Mouse (Mus musculus): Measurements from ENCODE around the gene Rras2. TPM values are rescaled to one million over a fixed set of nuclear protein-coding genes. Genes with fewer than 3 reads are reported as not detected.

Gene Rras2
- total RNA-seq, 2 experiments from 2014 or later, result 16.4 to 20.8 TPM

DNA sequence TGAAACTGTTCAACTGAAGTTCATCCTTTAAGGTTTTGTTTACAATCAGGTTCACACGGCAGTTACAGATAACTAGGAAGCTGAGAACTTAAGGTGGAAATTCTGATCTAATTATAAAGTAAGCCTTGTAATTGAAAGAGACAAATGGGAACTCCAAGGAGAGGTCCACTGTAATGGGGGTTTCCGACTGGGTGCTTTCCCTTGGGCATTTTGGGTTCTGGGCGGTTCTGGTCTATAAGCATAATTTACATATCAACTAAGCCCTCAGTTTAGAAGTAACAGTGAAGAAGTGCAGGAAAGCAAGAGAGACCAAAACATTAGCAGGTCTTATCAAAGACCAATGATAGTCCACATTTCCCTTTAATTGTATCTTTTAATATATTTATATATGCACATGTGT, 33.8 kb downstream of the Rras2 start:
- Histone ChIP-seq H3K4me3 (no peak overlapping the region), H3K27ac (no peak overlapping the region)
- DNase-seq (ENCODE audit: extremely low spot score in 1 of 2, low spot score in 2 of 2), result no peak
- TF ChIP-seq CTCF (IDR thresholded peaks at IDR 0.05), result no peak
- intact Hi-C loops (cut with DNase I), result loop anchor here (5.0 kb wide), 1 partner anchor 99 kb away; no protein-coding TSS in a partner anchor

- Histone ChIP-seq H3K27ac (no peak overlapping the region), H3K4me3 (no peak overlapping the region)
- intact Hi-C loops (cut with DNase I), result loop anchor here (5.0 kb wide), 1 partner anchor 99 kb away; no protein-coding TSS in a partner anchor
- no peak for TF ChIP-seq CTCF (IDR thresholded peaks at IDR 0.05)
- DNase-seq (ENCODE audit: extremely low spot score in 1 of 2, low spot score in 2 of 2), result no peak
Measured at GRCm38 (mm10) chr7:114083088-114083487, 34.5 kb downstream of the Rras2 start.

DNA sequence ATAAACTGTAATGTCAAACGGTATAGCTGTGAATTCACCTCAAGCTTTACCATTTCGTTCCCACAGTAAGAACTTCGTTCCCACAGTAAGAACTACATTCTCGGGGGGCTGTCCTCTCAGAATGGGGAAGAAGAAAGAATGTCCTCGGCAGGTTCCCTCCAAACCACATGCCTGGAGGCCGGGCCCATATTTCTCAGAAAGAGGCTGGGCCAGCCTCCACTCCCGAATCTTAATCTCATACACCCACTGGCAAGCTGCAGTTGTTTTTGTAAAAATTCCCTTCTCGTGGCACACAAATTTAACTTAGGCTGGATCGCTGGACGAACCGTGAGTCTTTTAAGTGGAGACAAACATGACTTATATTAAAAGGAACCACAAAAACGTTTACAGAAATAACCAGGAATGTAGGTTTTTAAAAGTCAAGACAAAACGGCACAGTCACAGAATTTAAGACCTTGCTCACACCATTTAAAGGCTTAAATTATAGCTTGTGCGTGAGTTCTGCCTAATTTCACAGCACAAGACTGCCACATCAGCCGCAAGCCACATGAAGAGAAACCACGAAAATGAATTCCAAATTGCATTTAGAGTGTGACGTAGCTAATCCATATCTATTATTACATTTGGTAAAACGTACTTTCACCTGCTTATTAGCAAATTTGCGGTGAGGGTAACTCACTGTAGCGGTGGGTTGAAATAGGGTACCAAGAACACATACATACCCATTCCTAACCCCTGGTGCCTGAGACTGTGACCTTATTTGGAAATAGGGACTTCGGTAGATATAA, 35.8 kb downstream of the Rras2 start:
- TF ChIP-seq CTCF (IDR thresholded peaks at IDR 0.05), result no peak
- intact Hi-C loops (cut with DNase I), result loop anchor here (5.0 kb wide), 1 partner anchor 100 kb away; no protein-coding TSS in a partner anchor
- no peak for DNase-seq (ENCODE audit: extremely low spot score in 1 of 2, low spot score in 2 of 2)
- no peak overlapping the region for H3K4me3 ChIP-seq
- H3K27ac ChIP-seq, result peak overlapping the region; percentile 2; the same call in 1 of the 2 replicates

DNA sequence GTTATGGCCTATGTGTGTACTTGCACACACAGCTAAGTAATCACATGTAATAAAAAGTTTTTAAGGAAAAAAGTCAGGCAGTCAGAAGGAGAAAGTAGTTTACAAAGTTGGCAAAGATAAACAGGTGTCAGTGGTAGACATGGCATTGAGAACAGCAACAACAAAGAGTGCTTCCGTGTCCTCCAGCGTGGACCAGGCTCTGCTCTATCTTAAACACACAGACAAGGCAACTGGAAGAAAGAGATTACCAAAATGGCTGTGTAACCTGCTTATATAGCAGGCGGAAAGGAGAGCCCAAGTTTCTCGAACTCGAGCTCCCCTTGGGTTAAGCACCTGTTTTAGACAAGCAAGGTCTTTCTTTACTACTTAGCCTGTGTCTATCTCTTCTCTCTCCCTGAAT, 37.3 kb downstream of the Rras2 start:
- H3K27ac ChIP-seq, result no peak overlapping the region
- H3K4me3 ChIP-seq, result no peak overlapping the region
- DNase-seq (ENCODE audit: extremely low spot score in 1 of 2, low spot score in 2 of 2), result no peak
- no peak for TF ChIP-seq CTCF (IDR thresholded peaks at IDR 0.05)
- intact Hi-C loops (cut with DNase I), result loop anchor here (5.0 kb wide), 1 partner anchor 102 kb away; no protein-coding TSS in a partner anchor

DNA sequence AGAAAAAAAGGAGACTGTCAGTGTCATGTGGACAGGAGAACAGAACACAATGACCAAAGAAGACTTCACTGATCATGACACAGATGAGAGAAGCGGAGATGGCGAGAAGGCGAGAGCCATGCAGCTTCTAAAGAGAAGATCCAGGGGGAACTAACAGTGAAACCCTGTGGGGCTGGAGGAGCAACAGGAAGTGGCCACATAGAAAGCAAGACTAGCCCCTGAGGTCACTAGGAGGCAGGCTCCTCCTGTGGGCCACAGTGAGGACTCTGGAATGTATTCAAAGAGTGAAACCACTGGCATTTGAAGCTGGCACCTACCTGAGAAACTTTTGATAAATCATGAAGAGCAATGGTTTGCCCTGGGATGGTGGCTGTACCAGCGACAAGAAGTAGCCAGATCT, 38.2 kb downstream of the Rras2 start:
- intact Hi-C loops (cut with DNase I), result no loop called here

DNA sequence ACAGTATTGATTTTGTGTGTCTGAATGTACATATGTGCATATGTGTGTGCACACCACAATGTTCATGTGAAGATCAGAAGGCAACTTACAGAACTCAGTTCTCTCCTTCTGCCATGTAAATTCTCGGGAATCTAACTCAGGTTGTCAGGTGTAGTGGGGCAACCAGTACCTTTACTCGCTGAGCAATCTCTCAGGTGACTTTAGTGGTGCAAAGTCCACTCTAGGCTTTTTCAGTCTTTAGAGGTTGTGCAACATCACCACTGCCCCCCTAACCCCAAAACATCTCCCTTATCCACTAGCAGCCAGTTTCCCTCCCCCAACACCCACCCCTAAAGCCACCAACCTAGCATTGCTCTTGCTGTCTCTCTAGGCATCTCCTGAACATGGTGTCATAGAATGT, 43.0 kb downstream of the Rras2 start:
- no peak for DNase-seq (ENCODE audit: extremely low spot score in 1 of 2, low spot score in 2 of 2)
- intact Hi-C loops (cut with DNase I), result no loop called here
- TF ChIP-seq CTCF (IDR thresholded peaks at IDR 0.05), result no peak
- H3K4me3 ChIP-seq, result no peak overlapping the region
- H3K27ac ChIP-seq, result no peak overlapping the region

More for the DNA sequence above, 38.2 kb downstream of the Rras2 start:
- Histone ChIP-seq H3K27ac (no peak overlapping the region), H3K4me3 (no peak overlapping the region)
- no peak for TF ChIP-seq CTCF (IDR thresholded peaks at IDR 0.05)
- no peak for DNase-seq (ENCODE audit: extremely low spot score in 1 of 2, low spot score in 2 of 2)

DNA sequence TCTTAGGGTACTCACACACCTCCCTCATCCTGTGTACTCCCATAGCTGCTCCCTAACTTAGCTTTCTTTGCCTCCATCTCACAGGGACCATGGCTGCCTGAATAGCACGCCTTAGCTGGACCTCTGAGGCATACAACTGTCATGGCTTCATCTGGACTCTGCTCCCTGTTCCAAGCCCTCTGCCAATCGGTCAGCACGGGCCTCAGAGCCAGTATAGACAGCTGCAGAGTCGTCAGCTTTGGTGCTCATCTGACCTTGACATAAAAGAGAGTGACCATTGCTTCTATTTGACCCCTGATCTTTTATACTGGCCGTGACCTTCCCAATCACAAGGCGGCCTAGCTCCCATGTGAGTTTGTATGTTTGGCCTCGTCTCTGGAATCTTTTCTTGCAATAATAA, 43.4 kb downstream of the Rras2 start:
- Histone ChIP-seq H3K27ac (no peak overlapping the region), H3K4me3 (no peak overlapping the region)
- intact Hi-C loops (cut with DNase I), result no loop called here
- TF ChIP-seq CTCF (IDR thresholded peaks at IDR 0.05), result no peak
- no peak for DNase-seq (ENCODE audit: extremely low spot score in 1 of 2, low spot score in 2 of 2)

DNA sequence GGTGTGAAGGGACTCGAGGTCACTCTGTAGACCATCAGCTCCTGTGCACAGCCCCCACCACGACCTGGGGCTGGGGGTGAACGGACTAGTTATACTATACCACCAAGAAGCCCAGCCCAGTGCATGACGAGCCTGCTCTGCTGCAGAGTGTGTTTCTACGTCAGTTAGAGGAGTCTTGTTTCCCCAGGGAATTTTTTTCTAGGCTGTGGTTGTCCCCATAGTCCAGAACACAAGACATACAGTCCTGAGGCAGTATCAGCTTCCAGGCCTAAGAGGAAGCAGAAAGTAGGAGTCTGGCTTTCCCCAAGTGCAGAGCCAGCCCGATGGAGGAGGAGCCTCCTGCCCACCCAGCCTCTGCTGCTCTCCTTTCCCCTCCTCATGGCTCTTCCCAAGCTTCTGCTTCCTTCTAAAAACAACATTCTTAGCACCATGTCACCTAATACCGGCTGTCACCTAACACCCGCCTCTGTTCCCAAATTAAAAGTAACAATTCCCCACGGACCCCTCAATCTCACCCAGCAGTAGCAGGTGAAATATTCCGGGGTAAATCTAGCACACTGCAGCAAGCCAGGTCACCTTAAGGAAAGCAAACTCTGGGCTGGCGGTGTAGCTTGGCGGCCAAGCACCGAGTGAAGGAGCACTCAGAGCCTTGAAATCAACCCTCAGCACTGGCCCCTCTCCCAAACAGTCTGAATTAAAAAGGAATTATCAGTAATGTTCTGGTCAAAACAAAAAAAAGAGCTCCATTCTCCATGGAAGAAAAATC, 45.5 kb downstream of the Rras2 start:
- no peak for DNase-seq (ENCODE audit: extremely low spot score in 1 of 2, low spot score in 2 of 2)
- intact Hi-C loops (cut with DNase I), result no loop called here
- peak overlapping the region; percentile 45; the same call in 1 of the 2 replicates for H3K27ac ChIP-seq
- no peak overlapping the region for H3K4me3 ChIP-seq
- TF ChIP-seq CTCF (IDR thresholded peaks at IDR 0.05), result no peak

DNA sequence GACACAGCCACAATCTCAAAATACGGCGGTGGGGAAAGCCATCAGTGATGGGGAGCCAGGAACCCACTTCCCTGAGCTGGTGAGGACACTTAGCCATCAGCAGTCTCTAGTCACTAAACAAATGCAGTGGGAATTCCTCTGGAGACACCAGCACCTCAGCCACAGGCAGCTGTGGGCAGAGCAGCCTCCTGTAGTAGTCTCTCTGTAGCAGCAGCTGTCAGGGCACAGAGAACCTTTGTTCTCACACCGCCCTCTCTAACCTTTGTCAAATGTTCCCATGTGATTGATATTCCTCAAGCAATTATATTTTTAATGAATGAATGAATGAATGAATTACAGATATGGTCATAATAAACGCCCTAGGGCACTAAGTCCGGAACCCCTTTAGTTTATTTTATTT, 46.2 kb downstream of the Rras2 start:
- no peak for DNase-seq (ENCODE audit: extremely low spot score in 1 of 2, low spot score in 2 of 2)
- intact Hi-C loops (cut with DNase I), result no loop called here
- peak overlapping the region; percentile 45; the same call in 1 of the 2 replicates for H3K27ac ChIP-seq
- H3K4me3 ChIP-seq, result no peak overlapping the region
- no peak for TF ChIP-seq CTCF (IDR thresholded peaks at IDR 0.05)

DNA sequence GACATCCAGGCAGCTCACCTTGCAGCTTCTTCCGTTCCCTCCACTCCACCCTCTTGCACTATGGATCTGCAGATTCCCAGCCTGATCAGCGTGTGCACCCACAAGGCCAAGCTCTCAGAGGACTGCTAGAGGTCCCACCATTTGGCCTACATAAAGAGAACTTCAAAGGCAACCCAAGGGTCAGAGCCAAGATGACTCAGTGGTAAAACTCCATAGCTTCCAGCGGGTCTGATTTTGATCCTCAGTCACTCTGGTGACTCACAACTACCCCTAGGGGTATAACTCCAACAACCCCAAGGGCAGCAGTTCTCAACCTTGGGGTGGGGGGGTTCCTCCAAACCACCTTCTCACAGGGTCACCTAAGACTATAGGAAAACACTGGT, 47.1 kb downstream of the Rras2 start:
- intact Hi-C loops (cut with DNase I), result no loop called here
- TF ChIP-seq CTCF (IDR thresholded peaks at IDR 0.05), result no peak
- Histone ChIP-seq H3K4me3 (no peak overlapping the region), H3K27ac (no peak overlapping the region)
- DNase-seq (ENCODE audit: extremely low spot score in 1 of 2, low spot score in 2 of 2), result no peak

DNA sequence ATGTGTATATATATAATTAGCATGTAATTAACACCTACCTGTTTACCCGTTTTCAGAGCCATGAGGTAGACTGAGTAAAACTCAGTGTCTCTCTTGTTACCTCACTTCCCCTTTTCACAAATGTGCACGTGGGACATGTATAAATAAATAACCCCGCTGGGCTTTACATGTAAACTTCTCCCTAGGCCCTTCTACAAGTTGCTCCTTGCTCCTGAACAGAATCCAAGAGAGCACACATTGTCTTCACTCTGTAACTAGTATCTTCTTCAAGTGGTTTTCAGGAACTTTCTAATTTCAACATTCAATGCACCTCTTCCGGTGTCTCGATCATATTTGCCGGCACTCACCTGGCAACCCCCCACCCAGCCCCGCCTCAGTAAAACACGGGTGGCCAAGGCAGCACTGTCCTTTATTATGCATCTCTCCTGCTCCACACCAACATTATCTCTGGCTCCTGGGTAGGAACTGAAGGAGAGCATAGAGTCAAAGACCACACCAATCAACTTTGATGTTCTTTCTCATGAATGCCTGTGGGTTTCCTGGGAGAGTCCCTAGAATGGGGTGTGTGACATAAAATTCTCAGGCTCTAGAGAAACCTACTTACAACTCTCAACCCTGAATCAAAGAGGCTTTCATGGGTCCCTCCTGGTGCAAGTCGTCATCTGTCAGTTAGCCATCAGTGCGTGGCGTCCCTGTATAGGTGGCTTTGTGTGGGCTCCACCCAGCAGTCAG, 47.7 kb downstream of the Rras2 start:
- no peak for TF ChIP-seq CTCF (IDR thresholded peaks at IDR 0.05)
- intact Hi-C loops (cut with DNase I), result loop anchor here (5.0 kb wide), 2 partner anchors 47 to 67 kb away; partner anchors contain the start of gene Rras2
- Histone ChIP-seq H3K27ac (no peak overlapping the region), H3K4me3 (no peak overlapping the region)
- no peak for DNase-seq (ENCODE audit: extremely low spot score in 1 of 2, low spot score in 2 of 2)

Measured in left cerebral cortex, adult 2 months (tissue).